Mouse (Mus musculus) midbrain, embryonic 14.5 days (tissue): ENCODE data around the gene Fbxo27. TPM values are rescaled to one million over a fixed set of nuclear protein-coding genes. Genes with fewer than 3 reads are reported as not detected.

Source experiments
- polyA plus RNA-seq: library from polyadenylated mRNA; unstranded; fragments of >200 nt; fragmentation: Nextera tagmentation; extraction: Ambion mirVana; gene quantifications from 2 replicates; pipeline ENCODE4 v1.2.1, GENCODE M21; 2014

Gene Fbxo27
- polyA plus RNA-seq, 1 experiment from 2014 or later: 7.8 TPM

Other genes starting within 250 kb of the Fbxo27 start
- 18.3 and 19.9 TPM in 2 replicates for gene Lrfn1, start 240.9 kb upstream of the Fbxo27 start, polyA plus RNA-seq
- not detected in 2 replicates for gene Ifnl2, start 182.4 kb upstream of the Fbxo27 start, polyA plus RNA-seq
- gene Ifnl3, start 170.0 kb upstream of the Fbxo27 start, polyA plus RNA-seq: not detected in 2 replicates
- not detected in 2 replicates for gene Sycn, start 152.0 kb upstream of the Fbxo27 start, polyA plus RNA-seq
- 0.13 TPM in 1 of 2 replicates, not detected in the other for gene Nccrp1, start 145.6 kb upstream of the Fbxo27 start, polyA plus RNA-seq
- gene Samd4b, start 94.7 kb upstream of the Fbxo27 start, polyA plus RNA-seq: 27.2 and 29.5 TPM in 2 replicates
- 12.3 and 15.6 TPM in 2 replicates for gene Pak4, start 94.7 kb upstream of the Fbxo27 start, polyA plus RNA-seq
- not detected in 2 replicates for gene Acp7, start 61.5 kb upstream of the Fbxo27 start, polyA plus RNA-seq
- gene Fbxo17, start 24.0 kb downstream of the Fbxo27 start, polyA plus RNA-seq: 1.6 and 2.9 TPM in 2 replicates
- gene Mrps12, start 49.0 kb downstream of the Fbxo27 start, polyA plus RNA-seq: 108 and 128 TPM in 2 replicates
- 16.8 TPM in 2 replicates for gene Sars2, start 49.1 kb downstream of the Fbxo27 start, polyA plus RNA-seq
- gene Ccer2, start 63.3 kb downstream of the Fbxo27 start, polyA plus RNA-seq: 0.22 TPM in 1 of 2 replicates, not detected in the other
- 104 and 110 TPM in 2 replicates for gene Sirt2, start 73.9 kb downstream of the Fbxo27 start, polyA plus RNA-seq
- 55.9 and 66.2 TPM in 2 replicates for gene Nfkbib, start 74.7 kb downstream of the Fbxo27 start, polyA plus RNA-seq
- 1.1 and 2.4 TPM in 2 replicates for gene Rinl, start 96.1 kb downstream of the Fbxo27 start, polyA plus RNA-seq
- gene Hnrnpl, start 115.7 kb downstream of the Fbxo27 start, polyA plus RNA-seq: 168 and 170 TPM in 2 replicates
- 62.4 and 78.1 TPM in 2 replicates for gene Ech1, start 132.4 kb downstream of the Fbxo27 start, polyA plus RNA-seq
- gene Lgals4, start 141.0 kb downstream of the Fbxo27 start, polyA plus RNA-seq: 1.7 and 3.3 TPM in 2 replicates
- 7.9 and 22.6 TPM in 2 replicates for gene Lgals7, start 171.0 kb downstream of the Fbxo27 start, polyA plus RNA-seq
- 0.33 and 0.55 TPM in 2 replicates for gene Capn12, start 188.6 kb downstream of the Fbxo27 start, polyA plus RNA-seq